Mouse (Mus musculus) megakaryocyte, embryonic 14.5 days (primary cell): Measurements from ENCODE around the gene Ptprr.

ENCODE experiments used
- FLI1 ChIP-seq: IDR thresholded peaks from 2 replicates; pipeline ENCODE4 v1.6.1; 2012; ENCODE audit warnings: low read length, inconsistent platforms, mixed read lengths
- GATA1 ChIP-seq: IDR thresholded peaks from 3 replicates; pipeline ENCODE4 v1.6.1; 2012; ENCODE audit warnings: mixed read lengths, low read length, inconsistent platforms, borderline replicate concordance

GRCm38 (mm10) chr10:116182221-116182620 is 164.2 kb downstream of the Ptprr start:
- TF ChIP-seq FLI1 (no peak), GATA1 (no peak)
